24 mouse cellular contexts compared by ENCODE assay signal in genomic region chr4:12516497-12516896, GRCm38 (mm10).
A peak's percentile ranks its signal among the peaks of the same experiment; 100 is the strongest.
DNase-seq lines count a peak whose midpoint lies in the region; ATAC-seq and TF ChIP-seq lines count a peak whose summit lies in the region.
"Had no signal": no experiment of that assay in that cellular context is flagged by ENCODE, and none has a peak within 500 bp of the region (broad histone marks: within the 10 kb centered on the region; RNA-seq: fewer than 3 reads in every experiment).

No protein-coding gene starts in this region.

- peak; percentile 84 for ATAC-seq in hindbrain, embryonic 16.5 days
- no peak for ATAC-seq in midbrain, postnatal 0 days (ENCODE audit: low FRiP score)
- ATAC-seq in midbrain, embryonic 16.5 days: no peak
- peak; percentile 54; the same call in 1 of the 2 replicates for ATAC-seq in neural tube, embryonic 14.5 days (ENCODE audit: low read depth)
- ATAC-seq: CD4-positive, CD25-positive, alpha-beta regulatory T cell, adult 4 months; forebrain, embryonic 14.5 days; forebrain, postnatal 0 days had no signal

- no peak overlapping the region for H3K27ac ChIP-seq in hindbrain, embryonic 16.5 days (ENCODE audit: low read depth, low read length)
- no peak overlapping the region for H3K27ac ChIP-seq in hindbrain, embryonic 10.5 days
- H3K27ac ChIP-seq in midbrain, postnatal 0 days (ENCODE audit: low read depth, low read length): no peak overlapping the region
- no peak overlapping the region for H3K27ac ChIP-seq in midbrain, embryonic 16.5 days (ENCODE audit: low read length)
- no peak overlapping the region for H3K27ac ChIP-seq in neural tube, embryonic 14.5 days (ENCODE audit: low read depth, low read length)
- H3K27ac ChIP-seq: embryonic facial prominence, embryonic 12.5 days; embryonic facial prominence, embryonic 15.5 days; gastrocnemius, adult 2 months; heart, embryonic 15.5 days had no signal

- H3K4me1 ChIP-seq in hindbrain, embryonic 16.5 days (ENCODE audit: control insufficient read depth, insufficient read depth, low read depth, low read length): no peaks in the 10 kb centered on the region; the same call in 1 of the 2 replicates
- H3K4me1 ChIP-seq in hindbrain, embryonic 10.5 days (replicated peaks): no peaks in the 10 kb centered on the region
- no peaks in the 10 kb centered on the region for H3K4me1 ChIP-seq in midbrain, postnatal 0 days (ENCODE audit: insufficient read depth, low read length)
- H3K4me1 ChIP-seq in midbrain, embryonic 16.5 days (ENCODE audit: control insufficient read depth, insufficient read depth, low read length): peaks cover 4% of the 10 kb centered on the region
- no peaks in the 10 kb centered on the region for H3K4me1 ChIP-seq in neural tube, embryonic 14.5 days (ENCODE audit: control insufficient read depth, insufficient read depth, low read length)

- no peak overlapping the region for H3K9ac ChIP-seq in hindbrain, embryonic 16.5 days (ENCODE audit: low read depth, low read length)
- no peak overlapping the region for H3K9ac ChIP-seq in midbrain, postnatal 0 days (replicated peaks; ENCODE audit: low read length, poor library complexity, severe bottlenecking)
- H3K9ac ChIP-seq in midbrain, embryonic 16.5 days (ENCODE audit: low read depth, low read length): no peak overlapping the region
- no peak overlapping the region for H3K9ac ChIP-seq in neural tube, embryonic 14.5 days (replicated peaks; ENCODE audit: low read depth, low read length)
- H3K9ac ChIP-seq: embryonic facial prominence, embryonic 12.5 days; embryonic facial prominence, embryonic 15.5 days; forebrain, postnatal 0 days; heart, embryonic 12.5 days; heart, embryonic 15.5 days had no signal

- H3K4me3 ChIP-seq in hindbrain, embryonic 16.5 days (ENCODE audit: low read length): no peak overlapping the region
- no peak overlapping the region for H3K4me3 ChIP-seq in hindbrain, embryonic 10.5 days
- H3K4me3 ChIP-seq in midbrain, postnatal 0 days (ENCODE audit: low read depth, low read length): no peak overlapping the region
- H3K4me3 ChIP-seq in midbrain, embryonic 16.5 days (ENCODE audit: low read depth, low read length): no peak overlapping the region
- H3K4me3 ChIP-seq in neural tube, embryonic 14.5 days (ENCODE audit: low read depth, low read length): no peak overlapping the region
- H3K4me3 ChIP-seq: embryonic facial prominence, embryonic 12.5 days; embryonic facial prominence, embryonic 15.5 days; gastrocnemius, adult 2 months; heart, embryonic 12.5 days; heart, embryonic 15.5 days had no signal

- no peaks in the 10 kb centered on the region for H3K36me3 ChIP-seq in hindbrain, embryonic 16.5 days (ENCODE audit: control insufficient read depth, insufficient read depth, low read length)
- no peaks in the 10 kb centered on the region for H3K36me3 ChIP-seq in hindbrain, embryonic 10.5 days
- H3K36me3 ChIP-seq in midbrain, postnatal 0 days (ENCODE audit: insufficient read depth, low read length): no peaks in the 10 kb centered on the region
- H3K36me3 ChIP-seq in midbrain, embryonic 16.5 days (ENCODE audit: control insufficient read depth, insufficient read depth, low read length): no peaks in the 10 kb centered on the region
- no peaks in the 10 kb centered on the region for H3K36me3 ChIP-seq in neural tube, embryonic 14.5 days (ENCODE audit: control insufficient read depth, insufficient read depth, low read length)
- H3K36me3 ChIP-seq: embryonic facial prominence, embryonic 12.5 days; embryonic facial prominence, embryonic 15.5 days; heart, embryonic 12.5 days; heart, embryonic 15.5 days had no signal

- 72% methylated on average over 10 of the region's 10 CpGs for WGBS in hindbrain, embryonic 16.5 days
- WGBS in hindbrain, embryonic 10.5 days: 90% methylated on average over 10 of the region's 10 CpGs
- 87% methylated on average over 10 of the region's 10 CpGs for WGBS in midbrain, postnatal 0 days
- WGBS in midbrain, embryonic 16.5 days: 88% methylated on average over 10 of the region's 10 CpGs
- 58% methylated on average over 10 of the region's 10 CpGs for WGBS in neural tube, embryonic 14.5 days

- H3K9me3 ChIP-seq in hindbrain, embryonic 16.5 days (ENCODE audit: control insufficient read depth, low read length): no peaks in the 10 kb centered on the region
- H3K9me3 ChIP-seq in hindbrain, embryonic 10.5 days: no peaks in the 10 kb centered on the region
- no peaks in the 10 kb centered on the region for H3K9me3 ChIP-seq in midbrain, postnatal 0 days (ENCODE audit: low read length)
- no peaks in the 10 kb centered on the region for H3K9me3 ChIP-seq in midbrain, embryonic 16.5 days (replicated peaks; ENCODE audit: control insufficient read depth, low read length, poor library complexity, severe bottlenecking)
- no peaks in the 10 kb centered on the region for H3K9me3 ChIP-seq in neural tube, embryonic 14.5 days (ENCODE audit: control insufficient read depth, low read length)
- H3K9me3 ChIP-seq: embryonic facial prominence, embryonic 12.5 days; embryonic facial prominence, embryonic 15.5 days; heart, embryonic 12.5 days; heart, embryonic 15.5 days had no signal

- no peak overlapping the region for H3K4me2 ChIP-seq in hindbrain, embryonic 16.5 days (ENCODE audit: low read length)
- no peak overlapping the region for H3K4me2 ChIP-seq in midbrain, postnatal 0 days (ENCODE audit: low read depth, low read length, poor library complexity, severe bottlenecking)
- no peak overlapping the region for H3K4me2 ChIP-seq in midbrain, embryonic 16.5 days (ENCODE audit: low read length)
- H3K4me2 ChIP-seq in neural tube, embryonic 14.5 days (ENCODE audit: low read depth, low read length): no peak overlapping the region
- H3K4me2 ChIP-seq: embryonic facial prominence, embryonic 12.5 days; embryonic facial prominence, embryonic 15.5 days; heart, embryonic 12.5 days; heart, embryonic 15.5 days had no signal

- no peak for TF ChIP-seq CTCF in midbrain, postnatal 0 days (IDR thresholded peaks at IDR 0.05)

- H3K27me3 ChIP-seq in hindbrain, embryonic 16.5 days (replicated peaks; ENCODE audit: control insufficient read depth, insufficient read depth, low read length): no peaks in the 10 kb centered on the region
- H3K27me3 ChIP-seq in hindbrain, embryonic 10.5 days (ENCODE audit: insufficient read depth, poor library complexity, severe bottlenecking): no peaks in the 10 kb centered on the region
- H3K27me3 ChIP-seq in midbrain, postnatal 0 days (ENCODE audit: insufficient read depth, low read length): no peaks in the 10 kb centered on the region
- no peaks in the 10 kb centered on the region for H3K27me3 ChIP-seq in midbrain, embryonic 16.5 days (ENCODE audit: control insufficient read depth, insufficient read depth, low read depth, low read length)
- H3K27me3 ChIP-seq in neural tube, embryonic 14.5 days (ENCODE audit: control insufficient read depth, insufficient read depth, low read length): no peaks in the 10 kb centered on the region
- H3K27me3 ChIP-seq: embryonic facial prominence, embryonic 12.5 days; embryonic facial prominence, embryonic 15.5 days; heart, embryonic 12.5 days; heart, embryonic 15.5 days had no signal

- DNase-seq in hindbrain, embryonic 10.5 days (ENCODE audit: low spot score): no peak
- peak; percentile 40 for DNase-seq in midbrain, postnatal 0 days (ENCODE audit: low spot score)
- no peak for DNase-seq in spleen, postnatal 36 days (ENCODE audit: low spot score in 2 of 2)
- DNase-seq: adrenal gland, adult 2 months; adrenal gland, postnatal 14 days; cerebellum, adult 11 months; cerebellum, adult 2 months; cerebellum, adult 9-11 months; cerebellum, postnatal 25 days; forebrain, postnatal 0 days; gastrocnemius, adult 2 months; gastrocnemius, postnatal 25 days; heart, adult 18-20 months; heart, postnatal 10 days; heart, postnatal 36 days had no signal

Comparison
In these comparisons a context has a peak if more than half of its experiments do, and no peak if none do; other contexts are left out.
1. ATAC-seq: peak in hindbrain, embryonic 16.5 days (single experiment) and neural tube, embryonic 14.5 days (single experiment); none in midbrain, postnatal 0 days (single experiment) and midbrain, embryonic 16.5 days (single experiment).